ENCODE assay signal across 8 mouse cellular contexts in the genomic region with DNA sequence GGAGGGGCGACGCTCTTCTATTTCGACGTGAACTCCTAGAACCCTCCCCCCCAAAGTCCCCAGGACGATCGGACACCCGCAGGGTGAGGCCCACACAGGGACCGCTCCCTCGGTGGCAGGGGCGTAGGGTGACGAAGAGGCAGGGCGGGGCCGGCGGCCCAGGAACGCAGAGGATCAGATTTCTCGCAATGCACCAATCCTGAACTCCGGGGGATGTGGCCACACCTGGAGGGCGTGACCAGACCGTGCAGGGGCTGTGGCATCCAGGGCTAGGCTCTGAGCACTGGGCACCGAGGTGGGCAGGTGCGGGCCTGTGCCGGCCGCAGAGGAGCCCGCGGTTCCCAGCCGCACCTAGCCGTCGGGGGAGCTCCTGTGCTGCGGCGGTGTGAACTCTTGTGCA. TPM values are rescaled to one million over a fixed set of nuclear protein-coding genes. Genes with fewer than 3 reads are reported as not detected.
DNase-seq lines count a peak whose midpoint lies in the region; ATAC-seq and TF ChIP-seq lines count a peak whose summit lies in the region.

A gene (plus strand): TSS at position 240 of the 400 bp plus-strand sequence.

- peak; percentile 64 for ATAC-seq in hindbrain, embryonic 12.5 days (ENCODE audit: low FRiP score)
- ATAC-seq in limb, embryonic 14.5 days (ENCODE audit: low FRiP score, low read depth), result peak; percentile 81
- no peak for ATAC-seq in midbrain, embryonic 14.5 days (ENCODE audit: low FRiP score, low TSS enrichment)

- H3K27ac ChIP-seq in forebrain, embryonic 10.5 days, result peak within 1 kb of the TSS; percentile 20; the same call in 1 of the 2 replicates
- H3K27ac ChIP-seq in hindbrain, embryonic 12.5 days, result no peak within 1 kb of the TSS
- H3K27ac ChIP-seq in limb, embryonic 14.5 days (replicated peaks; ENCODE audit: low read depth, low read length), result no peak within 1 kb of the TSS
- H3K27ac ChIP-seq in midbrain, embryonic 14.5 days (replicated peaks; ENCODE audit: low read depth, low read length), result no peak within 1 kb of the TSS
- H3K27ac ChIP-seq in cerebellum, adult 2 months (ENCODE audit: insufficient read depth, low read length), result no peak within 1 kb of the TSS

- peaks cover 70% of the 10 kb centered on the region for H3K27me3 ChIP-seq in forebrain, embryonic 10.5 days (ENCODE audit: poor library complexity, severe bottlenecking)
- H3K27me3 ChIP-seq in hindbrain, embryonic 12.5 days, result peaks cover 58% of the 10 kb centered on the region
- H3K27me3 ChIP-seq in limb, embryonic 14.5 days (ENCODE audit: control insufficient read depth, insufficient read depth, low read length), result peaks cover 16% of the 10 kb centered on the region
- H3K27me3 ChIP-seq in midbrain, embryonic 14.5 days (ENCODE audit: control insufficient read depth, insufficient read depth, low read length), result peaks cover 27% of the 10 kb centered on the region
- H3K27me3 ChIP-seq in cerebellum, adult 2 months (ENCODE audit: control insufficient read depth, insufficient read depth, low read length), result no peaks in the 10 kb centered on the region

- WGBS in forebrain, embryonic 10.5 days, result under 1% methylated on average over 30 of the region's 30 CpGs
- 1% methylated on average over 30 of the region's 30 CpGs for WGBS in hindbrain, embryonic 12.5 days
- WGBS in limb, embryonic 14.5 days, result under 1% methylated on average over 26 of the region's 30 CpGs
- WGBS in midbrain, embryonic 14.5 days, result 2% methylated on average over 30 of the region's 30 CpGs
- 7% methylated on average over 30 of the region's 30 CpGs for WGBS in cerebellum, adult 2 months

- peak within 1 kb of the TSS; percentile 1; the same call in 1 of the 2 replicates for H3K9ac ChIP-seq in hindbrain, embryonic 12.5 days
- H3K9ac ChIP-seq in limb, embryonic 14.5 days (ENCODE audit: low read depth, low read length, severe bottlenecking), result 0 out of 2 replicates have a peak within 1 kb of the TSS, but pooled peaks have one; percentile 25
- no peak within 1 kb of the TSS for H3K9ac ChIP-seq in midbrain, embryonic 14.5 days (replicated peaks; ENCODE audit: low read length)

- TF ChIP-seq CTCF in cerebellum, adult 2 months (IDR thresholded peaks at IDR 0.05; ENCODE audit: borderline replicate concordance, insufficient read depth, low read depth, low read length), result no peak

- peak; percentile 79 for DNase-seq in adrenal gland, adult 2 months
- DNase-seq in forebrain, embryonic 10.5 days (ENCODE audit: extremely low spot score, low spot score), result peak; percentile 47
- peak; percentile 78 for DNase-seq in limb, embryonic 14.5 days (ENCODE audit: low spot score)
- peak; percentile 8 for DNase-seq in midbrain, embryonic 14.5 days
- peak; percentile 71 for DNase-seq in thymus, postnatal 0 days (ENCODE audit: low spot score)
- DNase-seq in frontal cortex, postnatal 14 days (ENCODE audit: low spot score in 2 of 2), result no peak
- no peak for DNase-seq in cerebellum, adult 2 months

- peak within 1 kb of the TSS; percentile 50 for H3K4me3 ChIP-seq in forebrain, embryonic 10.5 days
- H3K4me3 ChIP-seq in hindbrain, embryonic 12.5 days, result peak within 1 kb of the TSS; percentile 25
- H3K4me3 ChIP-seq in limb, embryonic 14.5 days (replicated peaks; ENCODE audit: low read length), result peak within 1 kb of the TSS; percentile 39
- no peak within 1 kb of the TSS; the same call in 1 of the 2 replicates for H3K4me3 ChIP-seq in midbrain, embryonic 14.5 days (replicated peaks; ENCODE audit: low read depth, low read length)
- no peak within 1 kb of the TSS for H3K4me3 ChIP-seq in cerebellum, adult 2 months (replicated peaks; ENCODE audit: insufficient read depth, low read depth, low read length)

- no peak for TF ChIP-seq POLR2A in limb, embryonic 14.5 days (IDR thresholded peaks at IDR 0.05; ENCODE audit: borderline replicate concordance, extremely low read depth, insufficient read depth, insufficient read length)
- TF ChIP-seq POLR2A in cerebellum, adult 2 months (IDR thresholded peaks at IDR 0.05; ENCODE audit: borderline replicate concordance, insufficient read depth, low read length), result no peak

- H3K9me3 ChIP-seq in forebrain, embryonic 10.5 days, result no peaks in the 10 kb centered on the region
- no peaks in the 10 kb centered on the region for H3K9me3 ChIP-seq in hindbrain, embryonic 12.5 days (replicated peaks)
- H3K9me3 ChIP-seq in limb, embryonic 14.5 days (ENCODE audit: control insufficient read depth, low read length), result no peaks in the 10 kb centered on the region
- H3K9me3 ChIP-seq in midbrain, embryonic 14.5 days (ENCODE audit: control insufficient read depth, low read length), result no peaks in the 10 kb centered on the region

- H3K36me3 ChIP-seq in forebrain, embryonic 10.5 days (replicated peaks), result no peaks in the 10 kb centered on the region
- H3K36me3 ChIP-seq in hindbrain, embryonic 12.5 days, result no peaks in the 10 kb centered on the region
- no peaks in the 10 kb centered on the region for H3K36me3 ChIP-seq in limb, embryonic 14.5 days (ENCODE audit: control insufficient read depth, insufficient read depth, low read length)
- no peaks in the 10 kb centered on the region for H3K36me3 ChIP-seq in midbrain, embryonic 14.5 days (ENCODE audit: control insufficient read depth, insufficient read depth, low read length)

- peaks cover 19% of the 10 kb centered on the region for H3K4me1 ChIP-seq in forebrain, embryonic 10.5 days
- peaks cover 8% of the 10 kb centered on the region; the same call in 1 of the 2 replicates for H3K4me1 ChIP-seq in hindbrain, embryonic 12.5 days
- peaks cover 17% of the 10 kb centered on the region for H3K4me1 ChIP-seq in limb, embryonic 14.5 days (ENCODE audit: control insufficient read depth, insufficient read depth, low read length)
- 0 out of 2 replicates have a peak, but pooled peaks cover 7% of the 10 kb centered on the region for H3K4me1 ChIP-seq in midbrain, embryonic 14.5 days (ENCODE audit: control insufficient read depth, insufficient read depth, low read length)
- no peaks in the 10 kb centered on the region; the same call in none of the 2 replicates for H3K4me1 ChIP-seq in cerebellum, adult 2 months (ENCODE audit: control insufficient read depth, insufficient read depth, low read length)

- peak within 1 kb of the TSS; percentile 47 for H3K4me2 ChIP-seq in hindbrain, embryonic 12.5 days (replicated peaks)
- H3K4me2 ChIP-seq in limb, embryonic 14.5 days (replicated peaks; ENCODE audit: low read depth, low read length, severe bottlenecking), result peak within 1 kb of the TSS; percentile 62
- H3K4me2 ChIP-seq in midbrain, embryonic 14.5 days (ENCODE audit: low read length), result peak within 1 kb of the TSS; percentile 36

RNA-seq across cellular contexts. Expression of the gene that starts here (rescaled TPM):
- under 1 TPM; 0.31 to 0.49 TPM for total RNA-seq in adrenal gland, adult 2 months (2021)
- 0.09 and 0.51 TPM in 2 replicates for polyA plus RNA-seq in adrenal gland, adult 2 months (2012; rRNA removed)
- 3.8 and 3.9 TPM in 2 replicates for polyA plus RNA-seq in forebrain, embryonic 10.5 days (2016; fragmentation: Nextera tagmentation; extraction: Ambion mirVana)
- 3.0 and 3.5 TPM in 2 replicates for polyA plus RNA-seq in hindbrain, embryonic 12.5 days (2016; fragmentation: Nextera tagmentation; extraction: Ambion mirVana)
- 18.6 and 23.5 TPM in 2 replicates for polyA plus RNA-seq in limb, embryonic 14.5 days (2012; rRNA removed)
- polyA plus RNA-seq in limb, embryonic 14.5 days (2014; fragmentation: Nextera tagmentation; extraction: Ambion mirVana), result 39.8 and 50.0 TPM in 2 replicates
- polyA plus RNA-seq in midbrain, embryonic 14.5 days (2014; fragmentation: Nextera tagmentation; extraction: Ambion mirVana), result 0.53 and 0.92 TPM in 2 replicates
- 9.4 and 10.0 TPM in 2 replicates for polyA plus RNA-seq in thymus, postnatal 0 days (2015; fragmentation: Nextera tagmentation; extraction: Ambion mirVana)
- 0.89 and 2.0 TPM in 2 replicates for polyA plus RNA-seq in cerebellum, adult 2 months (2012; rRNA removed)

Comparison
In these comparisons a context has a peak if more than half of its experiments do, and no peak if none do; other contexts are left out.
1. Peak in DNase-seq in adrenal gland, adult 2 months; RNA of the gene not detected or under 1 TPM.
2. Peak in DNase-seq and H3K4me2 ChIP-seq in midbrain, embryonic 14.5 days; RNA of the gene not detected or under 1 TPM.
3. DNase-seq: peak in forebrain, embryonic 10.5 days (single experiment), limb, embryonic 14.5 days (single experiment) and thymus, postnatal 0 days (single experiment); none in frontal cortex, postnatal 14 days (0 of 2) and cerebellum, adult 2 months (0 of 2).
4. H3K4me3 ChIP-seq: peak in forebrain, embryonic 10.5 days (single experiment), hindbrain, embryonic 12.5 days (single experiment) and limb, embryonic 14.5 days (single experiment); none in midbrain, embryonic 14.5 days (single experiment) and cerebellum, adult 2 months (single experiment).
5. Peak in every context shown above with its lines, with median percentiles within 50 percentile points of each other: H3K4me2 ChIP-seq.